Mouse (Mus musculus): ENCODE data around the gene Zfp764. TPM values are rescaled to one million over a fixed set of nuclear protein-coding genes. Genes with fewer than 3 reads are reported as not detected.
"Not testable (repeated sequence)": the region's sequence is repeated elsewhere in the genome, so short reads cannot be mapped to it uniquely, and the experiment has no call there.

The Zfp764 gene
- polyA plus RNA-seq, 1 experiment from 2014 or later: 6.8 TPM

DNA sequence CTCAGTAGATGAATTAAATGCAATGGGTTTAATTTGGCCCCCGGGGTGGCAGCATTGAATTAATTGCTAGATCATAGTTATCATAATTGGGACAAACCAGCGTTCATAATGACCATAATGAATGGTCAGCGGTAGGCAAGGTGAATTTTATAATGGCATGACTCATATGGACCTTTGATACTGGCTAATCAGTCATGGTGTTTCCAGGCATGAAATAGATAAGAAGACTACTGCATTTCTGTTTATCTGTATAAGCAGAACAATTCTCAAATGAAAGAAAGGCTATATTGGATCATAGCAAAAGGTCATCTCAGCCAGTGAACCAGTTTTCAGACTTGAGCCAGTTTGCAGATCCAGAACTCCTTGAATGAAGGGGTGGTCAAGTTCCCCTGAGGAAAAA, 6.3 kb downstream of the Zfp764 start:
- WGBS: 66% methylated on average over 3 of the region's 3 CpGs
- Histone ChIP-seq H3K9me3 (ENCODE audit: control insufficient read depth, low read length) (no peaks in the 10 kb centered on the region), H3K4me3 (ENCODE audit: low read depth, low read length) (no peak overlapping the region), H3K27ac (replicated peaks; ENCODE audit: low read depth, low read length) (no peak overlapping the region), H3K9ac (ENCODE audit: low read depth, low read length) (no peak overlapping the region), H3K36me3 (ENCODE audit: control insufficient read depth, insufficient read depth, low read length) (peaks cover 5% of the 10 kb centered on the region; the same call in 1 of the 2 replicates), H3K4me1 (ENCODE audit: control insufficient read depth, insufficient read depth, low read length) (no peaks in the 10 kb centered on the region), H3K4me2 (ENCODE audit: low read depth, low read length) (no peak overlapping the region), H3K27me3 (replicated peaks; ENCODE audit: control insufficient read depth, insufficient read depth, low read length) (no peaks in the 10 kb centered on the region)
- ATAC-seq (ENCODE audit: low read depth) (no peak), DNase-seq (ENCODE audit: low spot score) (no peak)

DNA sequence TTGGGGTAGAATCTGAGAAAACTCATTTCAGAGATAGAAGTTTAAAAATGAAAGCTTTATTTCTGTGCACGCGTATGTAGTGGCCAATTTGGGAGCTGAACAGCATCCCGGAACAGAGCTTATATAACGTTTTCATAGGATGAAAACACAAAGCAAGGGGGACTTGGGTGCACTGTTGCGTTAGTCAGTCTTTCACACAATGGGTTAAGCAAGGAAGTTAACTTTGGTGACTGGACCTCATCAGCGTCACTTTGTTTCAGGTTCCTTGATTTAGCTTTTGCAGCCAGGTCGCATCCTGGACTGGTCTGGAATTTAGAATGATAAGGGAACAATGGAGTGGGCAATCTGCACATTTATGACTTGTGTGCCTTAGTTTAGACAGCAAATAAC, 12.7 kb downstream of the Zfp764 start:
- ATAC-seq (ENCODE audit: low read depth) (no peak), DNase-seq (ENCODE audit: low spot score) (no peak)
- H3K36me3 ChIP-seq (ENCODE audit: control insufficient read depth, insufficient read depth, low read length): peaks cover 10% of the 10 kb centered on the region
- peaks cover 10% of the 10 kb centered on the region for H3K4me1 ChIP-seq (ENCODE audit: control insufficient read depth, insufficient read depth, low read length)
- H3K9ac ChIP-seq (ENCODE audit: low read depth, low read length): peak overlapping the region; percentile 62
- H3K27ac ChIP-seq (replicated peaks; ENCODE audit: low read depth, low read length): peak overlapping the region; percentile 72
- H3K27me3 ChIP-seq (replicated peaks; ENCODE audit: control insufficient read depth, insufficient read depth, low read length): no peaks in the 10 kb centered on the region
- peak overlapping the region; percentile 71 for H3K4me3 ChIP-seq (ENCODE audit: low read depth, low read length)
- H3K4me2 ChIP-seq (ENCODE audit: low read depth, low read length): peak overlapping the region; percentile 75
- 20% methylated on average over 7 of the region's 7 CpGs for whole genome bisulfite sequencing
- H3K9me3 ChIP-seq (ENCODE audit: control insufficient read depth, low read length): no peaks in the 10 kb centered on the region

DNA sequence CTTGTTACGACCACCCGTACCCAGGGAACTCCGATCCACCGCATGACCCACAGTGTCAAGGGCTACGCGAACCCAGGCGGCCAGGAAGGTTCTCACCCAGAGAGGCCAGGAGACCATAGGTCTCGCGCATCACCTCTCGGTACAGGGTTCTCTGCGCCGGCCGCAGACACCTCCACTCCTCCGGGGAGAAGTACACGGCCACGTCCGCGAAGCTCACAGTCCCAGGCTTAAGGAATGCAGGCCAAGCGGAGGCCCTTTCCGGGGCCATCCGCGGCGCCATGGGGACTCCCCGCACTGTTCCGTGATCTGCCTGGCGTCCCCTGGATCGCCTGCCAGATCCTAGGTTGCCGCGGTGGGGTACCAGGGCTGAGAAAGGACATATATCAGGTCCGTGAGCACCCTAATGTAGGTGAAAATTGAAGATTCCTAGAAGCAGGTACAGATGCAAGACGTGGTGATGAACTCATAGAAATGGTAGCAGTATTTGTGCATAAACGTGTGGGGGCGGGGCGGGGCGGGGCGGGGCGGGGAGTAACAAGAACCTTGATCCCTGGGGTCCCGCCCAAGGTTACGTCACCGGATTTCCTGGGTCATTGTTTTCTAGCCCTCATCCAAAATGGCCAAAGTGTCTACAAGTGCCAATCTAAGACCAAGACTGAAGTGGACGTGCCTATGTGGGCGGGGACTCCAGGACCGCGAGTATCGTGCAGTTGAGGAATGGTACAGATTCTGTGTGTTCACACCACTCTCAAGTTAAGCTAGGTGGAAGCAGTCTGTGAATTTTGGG, 13.3 kb downstream of the Zfp764 start, which contains the start of gene E430018J23Rik:
E430018J23Rik (minus strand) TSS at position 473 of the 787 bp plus-strand sequence.
- WGBS: under 1% methylated on average over 35 of the region's 45 CpGs
- Histone ChIP-seq H3K27ac (replicated peaks; ENCODE audit: low read depth, low read length) (peak within 1 kb of the TSS; percentile 90), H3K4me3 (ENCODE audit: low read depth, low read length) (peak within 1 kb of the TSS; percentile 71), H3K9me3 (ENCODE audit: control insufficient read depth, low read length) (no peaks in the 10 kb centered on the region), H3K4me2 (ENCODE audit: low read depth, low read length) (peak within 1 kb of the TSS; percentile 75), H3K9ac (ENCODE audit: low read depth, low read length) (peak within 1 kb of the TSS; percentile 84), H3K27me3 (replicated peaks; ENCODE audit: control insufficient read depth, insufficient read depth, low read length) (no peaks in the 10 kb centered on the region), H3K36me3 (ENCODE audit: control insufficient read depth, insufficient read depth, low read length) (peaks cover 10% of the 10 kb centered on the region), H3K4me1 (ENCODE audit: control insufficient read depth, insufficient read depth, low read length) (peaks cover 10% of the 10 kb centered on the region)
- ATAC-seq (ENCODE audit: low read depth) (peak; percentile 94), DNase-seq (ENCODE audit: low spot score) (peak; percentile 99)

GRCm38 (mm10) chr7:127392251-127392824, 14.3 kb downstream of the Zfp764 start:
- peak overlapping the region; percentile 71 for H3K4me3 ChIP-seq (ENCODE audit: low read depth, low read length)
- no peak overlapping the region for H3K27ac ChIP-seq (replicated peaks; ENCODE audit: low read depth, low read length)
- 88% methylated on average over 8 of the region's 8 CpGs for WGBS
- DNase-seq (ENCODE audit: low spot score): no peak
- H3K36me3 ChIP-seq (ENCODE audit: control insufficient read depth, insufficient read depth, low read length): peaks cover 10% of the 10 kb centered on the region
- H3K27me3 ChIP-seq (replicated peaks; ENCODE audit: control insufficient read depth, insufficient read depth, low read length): no peaks in the 10 kb centered on the region
- peak overlapping the region; percentile 75 for H3K4me2 ChIP-seq (ENCODE audit: low read depth, low read length)
- H3K9ac ChIP-seq (ENCODE audit: low read depth, low read length): peak overlapping the region; percentile 84
- no peak for ATAC-seq (ENCODE audit: low read depth)
- H3K9me3 ChIP-seq (ENCODE audit: control insufficient read depth, low read length): no peaks in the 10 kb centered on the region
- peaks cover 10% of the 10 kb centered on the region for H3K4me1 ChIP-seq (ENCODE audit: control insufficient read depth, insufficient read depth, low read length)

DNA sequence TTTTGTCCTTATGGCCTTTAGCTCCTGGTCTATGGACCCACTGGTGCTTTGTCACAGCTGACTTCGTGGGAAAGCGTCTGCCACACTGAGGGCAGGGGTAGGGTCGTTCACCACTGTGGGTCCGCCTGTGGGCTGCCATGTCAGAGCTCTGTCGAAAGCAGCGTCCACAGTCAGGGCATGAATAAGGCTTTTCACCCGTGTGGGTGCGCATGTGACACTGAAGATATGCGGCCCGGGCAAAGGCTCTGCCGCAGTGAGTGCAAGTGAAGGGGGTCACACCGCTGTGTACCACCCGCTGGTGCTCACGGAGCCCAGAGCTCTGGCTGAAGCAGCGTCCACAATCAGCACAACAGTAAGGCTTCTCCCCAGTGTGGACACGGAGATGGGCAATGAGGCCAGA, 15.1 kb downstream of the Zfp764 start:
- 96% methylated on average over 16 of the region's 16 CpGs for WGBS

GRCm38 (mm10) chr7:127390306-127390705, 16.3 kb downstream of the Zfp764 start:
- peaks cover 10% of the 10 kb centered on the region for H3K36me3 ChIP-seq (ENCODE audit: control insufficient read depth, insufficient read depth, low read length)
- H3K9ac ChIP-seq (ENCODE audit: low read depth, low read length): no peak overlapping the region
- DNase-seq (ENCODE audit: low spot score) (no peak), ATAC-seq (ENCODE audit: low read depth) (no peak)
- peaks cover 10% of the 10 kb centered on the region for H3K4me1 ChIP-seq (ENCODE audit: control insufficient read depth, insufficient read depth, low read length)
- no peak overlapping the region for H3K27ac ChIP-seq (replicated peaks; ENCODE audit: low read depth, low read length)
- H3K4me3 ChIP-seq (ENCODE audit: low read depth, low read length): no peak overlapping the region
- 79% methylated on average over 7 of the region's 7 CpGs for WGBS
- no peaks in the 10 kb centered on the region for H3K9me3 ChIP-seq (ENCODE audit: control insufficient read depth, low read length)
- H3K27me3 ChIP-seq (replicated peaks; ENCODE audit: control insufficient read depth, insufficient read depth, low read length): no peaks in the 10 kb centered on the region
- no peak overlapping the region for H3K4me2 ChIP-seq (ENCODE audit: low read depth, low read length)

More for the DNA sequence above, 15.1 kb downstream of the Zfp764 start:
- DNase-seq (ENCODE audit: low spot score) (no peak), ATAC-seq (ENCODE audit: low read depth) (no peak)
- Histone ChIP-seq H3K27me3 (replicated peaks; ENCODE audit: control insufficient read depth, insufficient read depth, low read length) (no peaks in the 10 kb centered on the region), H3K36me3 (ENCODE audit: control insufficient read depth, insufficient read depth, low read length) (peaks cover 10% of the 10 kb centered on the region), H3K9ac (ENCODE audit: low read depth, low read length) (no peak overlapping the region), H3K4me3 (ENCODE audit: low read depth, low read length) (no peak overlapping the region), H3K9me3 (ENCODE audit: control insufficient read depth, low read length) (no peaks in the 10 kb centered on the region), H3K4me2 (ENCODE audit: low read depth, low read length) (no peak overlapping the region), H3K4me1 (ENCODE audit: control insufficient read depth, insufficient read depth, low read length) (peaks cover 10% of the 10 kb centered on the region), H3K27ac (replicated peaks; ENCODE audit: low read depth, low read length) (no peak overlapping the region)

GRCm38 (mm10) chr7:127388201-127388600, 18.4 kb downstream of the Zfp764 start:
- not testable (repeated sequence) for DNase-seq (ENCODE audit: low spot score); H3K9ac ChIP-seq (ENCODE audit: low read depth, low read length); ATAC-seq (ENCODE audit: low read depth); H3K4me3 ChIP-seq (ENCODE audit: low read depth, low read length); H3K4me2 ChIP-seq (ENCODE audit: low read depth, low read length); H3K27ac ChIP-seq (replicated peaks; ENCODE audit: low read depth, low read length); H3K4me1 ChIP-seq (ENCODE audit: control insufficient read depth, insufficient read depth, low read length); H3K9me3 ChIP-seq (ENCODE audit: control insufficient read depth, low read length); H3K27me3 ChIP-seq (replicated peaks; ENCODE audit: control insufficient read depth, insufficient read depth, low read length)
- peaks cover 18% of the 10 kb centered on the region for H3K36me3 ChIP-seq (ENCODE audit: control insufficient read depth, insufficient read depth, low read length)

GRCm38 (mm10) chr7:127386641-127387392, 19.8 kb downstream of the Zfp764 start, which contains the start of gene 9130019O22Rik:
TSS of gene 9130019O22Rik (minus strand) at chr7:127387166.
- Histone ChIP-seq H3K27me3 (replicated peaks; ENCODE audit: control insufficient read depth, insufficient read depth, low read length) (no peaks in the 10 kb centered on the region), H3K4me3 (ENCODE audit: low read depth, low read length) (peak within 1 kb of the TSS; percentile 53), H3K27ac (replicated peaks; ENCODE audit: low read depth, low read length) (no peak within 1 kb of the TSS), H3K4me1 (ENCODE audit: control insufficient read depth, insufficient read depth, low read length) (no peaks in the 10 kb centered on the region), H3K9me3 (ENCODE audit: control insufficient read depth, low read length) (0 out of 2 replicates have a peak, but pooled peaks cover 2% of the 10 kb centered on the region), H3K36me3 (ENCODE audit: control insufficient read depth, insufficient read depth, low read length) (peaks cover 16% of the 10 kb centered on the region), H3K9ac (ENCODE audit: low read depth, low read length) (peak within 1 kb of the TSS; percentile 70), H3K4me2 (ENCODE audit: low read depth, low read length) (peak within 1 kb of the TSS; percentile 65)
- DNase-seq (ENCODE audit: low spot score) (peak; percentile 94), ATAC-seq (ENCODE audit: low read depth) (peak; percentile 91)
- WGBS: 20% methylated on average over 33 of the region's 38 CpGs

Data from embryonic facial prominence, embryonic 14.5 days (tissue).